Mouse (Mus musculus): ENCODE results near the gene Pdilt.

DNA sequence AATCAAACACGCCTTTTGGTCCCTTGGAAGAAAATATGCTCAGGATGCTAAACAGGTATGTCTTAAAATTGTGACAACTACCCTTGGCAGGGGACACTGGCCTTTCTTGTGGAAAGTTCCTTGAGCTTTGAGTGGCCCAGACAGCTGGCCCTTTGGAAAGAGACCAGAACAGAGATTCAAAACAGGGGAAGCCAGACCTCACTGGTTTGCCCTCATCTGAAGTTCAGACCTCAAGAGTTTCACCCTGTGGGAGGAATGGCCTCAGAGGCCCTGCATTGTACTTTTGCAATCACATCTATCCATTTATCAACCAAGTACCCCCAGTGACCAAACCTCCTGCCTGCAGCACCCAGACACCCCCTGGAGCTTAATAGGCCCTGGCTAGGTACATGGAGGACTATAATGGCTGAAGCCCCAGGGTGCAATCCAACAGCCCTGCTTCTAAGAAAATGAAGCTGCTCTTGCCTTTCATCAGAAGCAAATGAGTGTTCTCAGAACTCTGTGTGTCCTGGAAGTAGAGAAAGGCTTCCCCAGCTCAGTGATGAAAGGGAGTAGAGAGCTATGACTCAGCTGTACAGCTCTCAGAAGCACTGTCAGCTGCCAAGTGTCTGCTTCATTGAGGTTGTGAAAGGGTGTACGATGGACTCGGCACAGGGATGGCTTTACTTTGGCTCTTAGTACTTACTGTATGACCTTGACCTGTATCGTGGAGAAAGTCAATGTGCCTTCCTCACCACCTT lies 33.1 kb downstream of the Pdilt start:
- no peak for TF ChIP-seq CTCF (IDR thresholded peaks at IDR 0.05; ENCODE audit: low read depth, low read length)
- no peak for TF ChIP-seq GATA1 (IDR thresholded peaks at IDR 0.05; ENCODE audit: borderline replicate concordance, low read length)
